Mouse (Mus musculus): ENCODE results near the gene Cldn14. TPM values are rescaled to one million over a fixed set of nuclear protein-coding genes. Genes with fewer than 3 reads are reported as not detected.

Gene Cldn14
- polyA plus RNA-seq, 1 experiment from 2014 or later = not detected

DNA sequence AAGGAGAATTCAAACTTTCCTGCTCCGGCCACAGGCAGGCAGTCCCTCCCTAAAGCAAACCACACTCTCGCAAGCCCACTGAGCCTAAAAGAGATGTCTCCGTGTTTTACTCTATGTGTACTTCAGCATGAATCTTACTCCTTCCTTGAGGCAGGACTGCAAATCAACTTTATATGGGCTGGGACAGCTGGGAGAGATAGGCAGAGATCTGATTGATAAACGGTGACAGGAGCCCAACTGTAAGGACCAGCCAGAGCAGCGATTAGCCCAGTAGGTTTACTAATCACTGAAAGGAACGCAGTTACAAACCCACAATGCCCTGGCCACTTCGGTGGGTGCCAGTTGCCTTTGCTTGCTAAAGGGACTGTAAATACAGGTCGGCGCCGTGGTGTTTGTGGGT, 35.5 kb downstream of the Cldn14 start:
- Histone ChIP-seq H3K36me3 (ENCODE audit: control insufficient read depth, insufficient read depth) (no peaks in the 10 kb centered on the region), H3K4me2 (ENCODE audit: low read length) (peak overlapping the region; percentile 21; the same call in 1 of the 2 replicates), H3K4me3 (replicated peaks; ENCODE audit: low read length) (no peak overlapping the region), H3K9me3 (ENCODE audit: control insufficient read depth, low read length) (no peaks in the 10 kb centered on the region), H3K27me3 (replicated peaks; ENCODE audit: control insufficient read depth, insufficient read depth, low read length) (no peaks in the 10 kb centered on the region), H3K9ac (replicated peaks; ENCODE audit: low read depth, low read length) (no peak overlapping the region), H3K4me1 (replicated peaks; ENCODE audit: control insufficient read depth, insufficient read depth, low read length) (peaks cover 10% of the 10 kb centered on the region), H3K27ac (ENCODE audit: low read length) (no peak overlapping the region)
- ATAC-seq = no peak
- WGBS = 34% methylated on average over 10 of the region's 10 CpGs

- Histone ChIP-seq H3K27ac (ENCODE audit: low read length) (no peak overlapping the region), H3K27me3 (replicated peaks; ENCODE audit: control insufficient read depth, insufficient read depth, low read length) (no peaks in the 10 kb centered on the region), H3K4me3 (replicated peaks; ENCODE audit: low read length) (no peak overlapping the region), H3K9ac (replicated peaks; ENCODE audit: low read depth, low read length) (no peak overlapping the region), H3K4me1 (replicated peaks; ENCODE audit: control insufficient read depth, insufficient read depth, low read length) (peaks cover 10% of the 10 kb centered on the region), H3K9me3 (ENCODE audit: control insufficient read depth, low read length) (no peaks in the 10 kb centered on the region), H3K4me2 (ENCODE audit: low read length) (no peak overlapping the region), H3K36me3 (ENCODE audit: control insufficient read depth, insufficient read depth) (no peaks in the 10 kb centered on the region)
- peak; percentile 85 for ATAC-seq
- WGBS = 45% methylated on average over 11 of the region's 11 CpGs
Observed at GRCm38 (mm10) chr16:93971046-93971445, 37.6 kb downstream of the Cldn14 start.

DNA sequence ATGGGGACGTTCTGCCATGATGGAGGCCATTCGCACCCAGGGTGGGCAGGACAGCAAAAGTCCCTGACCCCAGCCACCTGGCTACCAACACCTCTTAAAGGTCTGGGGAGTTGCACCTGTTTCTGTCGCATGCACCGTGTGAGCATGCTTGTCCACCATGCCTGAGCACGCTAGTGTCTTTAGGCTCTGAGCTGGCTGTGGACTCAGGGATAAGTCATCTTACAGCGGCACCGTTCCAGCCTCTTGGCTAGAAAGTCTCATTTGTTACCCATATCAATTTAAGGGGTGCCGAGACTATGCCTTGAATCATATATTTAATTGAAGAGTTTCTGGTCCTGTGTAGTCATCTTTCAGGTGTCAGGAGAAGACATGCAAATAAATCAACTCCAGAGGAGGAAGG, 40.7 kb downstream of the Cldn14 start:
- no peak overlapping the region for H3K9ac ChIP-seq (replicated peaks; ENCODE audit: low read depth, low read length)
- H3K27ac ChIP-seq (ENCODE audit: low read length) = no peak overlapping the region
- no peaks in the 10 kb centered on the region for H3K27me3 ChIP-seq (replicated peaks; ENCODE audit: control insufficient read depth, insufficient read depth, low read length)
- H3K9me3 ChIP-seq (ENCODE audit: control insufficient read depth, low read length) = no peaks in the 10 kb centered on the region
- H3K4me1 ChIP-seq (replicated peaks; ENCODE audit: control insufficient read depth, insufficient read depth, low read length) = peaks cover 10% of the 10 kb centered on the region
- ATAC-seq = no peak
- H3K4me2 ChIP-seq (ENCODE audit: low read length) = no peak overlapping the region
- no peak overlapping the region for H3K4me3 ChIP-seq (replicated peaks; ENCODE audit: low read length)
- H3K36me3 ChIP-seq (ENCODE audit: control insufficient read depth, insufficient read depth) = no peaks in the 10 kb centered on the region
- 93% methylated on average over 8 of the region's 8 CpGs for WGBS

DNA sequence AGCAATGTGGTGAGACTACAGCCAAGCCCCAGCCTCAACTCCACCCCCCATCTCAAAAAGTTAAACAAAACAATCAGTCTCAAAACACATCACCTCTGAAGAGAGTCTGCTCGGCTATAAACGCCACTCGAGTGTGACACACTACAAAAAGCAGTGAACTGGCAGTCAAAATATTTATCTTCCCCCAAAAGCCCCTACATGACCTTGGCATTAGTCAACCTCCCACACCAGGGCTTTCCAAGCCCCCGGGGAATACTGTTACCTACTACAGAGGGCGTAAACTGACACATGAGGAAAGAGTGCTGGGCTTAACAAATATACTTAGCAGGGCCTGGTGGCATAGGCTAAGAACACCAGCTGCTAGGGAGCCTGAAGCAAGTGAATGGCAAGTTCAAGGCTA, 46.4 kb downstream of the Cldn14 start:
- ATAC-seq = no peak
- H3K36me3 ChIP-seq (ENCODE audit: control insufficient read depth, insufficient read depth) = no peaks in the 10 kb centered on the region

GRCm38 (mm10) chr16:93961099-93961646, 47.5 kb downstream of the Cldn14 start:
- no peaks in the 10 kb centered on the region for H3K4me1 ChIP-seq (replicated peaks; ENCODE audit: control insufficient read depth, insufficient read depth, low read length)
- 86% methylated on average over 11 of the region's 11 CpGs for WGBS
- no peak for ATAC-seq
- H3K27me3 ChIP-seq (replicated peaks; ENCODE audit: control insufficient read depth, insufficient read depth, low read length) = no peaks in the 10 kb centered on the region
- H3K9ac ChIP-seq (replicated peaks; ENCODE audit: low read depth, low read length) = no peak overlapping the region
- H3K27ac ChIP-seq (ENCODE audit: low read length) = no peak overlapping the region
- H3K9me3 ChIP-seq (ENCODE audit: control insufficient read depth, low read length) = no peaks in the 10 kb centered on the region
- no peak overlapping the region for H3K4me3 ChIP-seq (replicated peaks; ENCODE audit: low read length)
- no peak overlapping the region for H3K4me2 ChIP-seq (ENCODE audit: low read length)
- H3K36me3 ChIP-seq (ENCODE audit: control insufficient read depth, insufficient read depth) = no peaks in the 10 kb centered on the region

More for the DNA sequence above, 46.4 kb downstream of the Cldn14 start:
- H3K9me3 ChIP-seq (ENCODE audit: control insufficient read depth, low read length) = no peaks in the 10 kb centered on the region
- H3K27me3 ChIP-seq (replicated peaks; ENCODE audit: control insufficient read depth, insufficient read depth, low read length) = no peaks in the 10 kb centered on the region
- WGBS = 55% methylated on average over 5 of the region's 5 CpGs
- no peak overlapping the region for H3K9ac ChIP-seq (replicated peaks; ENCODE audit: low read depth, low read length)
- H3K27ac ChIP-seq (ENCODE audit: low read length) = no peak overlapping the region
- H3K4me3 ChIP-seq (replicated peaks; ENCODE audit: low read length) = no peak overlapping the region
- H3K4me1 ChIP-seq (replicated peaks; ENCODE audit: control insufficient read depth, insufficient read depth, low read length) = no peaks in the 10 kb centered on the region
- H3K4me2 ChIP-seq (ENCODE audit: low read length) = no peak overlapping the region

- no peak overlapping the region for H3K4me2 ChIP-seq (ENCODE audit: low read length)
- H3K4me1 ChIP-seq (replicated peaks; ENCODE audit: control insufficient read depth, insufficient read depth, low read length) = no peaks in the 10 kb centered on the region
- H3K27ac ChIP-seq (ENCODE audit: low read length) = no peak overlapping the region
- 86% methylated on average over 4 of the region's 4 CpGs for WGBS
- H3K4me3 ChIP-seq (replicated peaks; ENCODE audit: low read length) = no peak overlapping the region
- ATAC-seq = no peak
- no peak overlapping the region for H3K9ac ChIP-seq (replicated peaks; ENCODE audit: low read depth, low read length)
- H3K27me3 ChIP-seq (replicated peaks; ENCODE audit: control insufficient read depth, insufficient read depth, low read length) = no peaks in the 10 kb centered on the region
- H3K9me3 ChIP-seq (ENCODE audit: control insufficient read depth, low read length) = no peaks in the 10 kb centered on the region
- H3K36me3 ChIP-seq (ENCODE audit: control insufficient read depth, insufficient read depth) = no peaks in the 10 kb centered on the region
Observed at GRCm38 (mm10) chr16:93960495-93960894, 48.1 kb downstream of the Cldn14 start.

DNA sequence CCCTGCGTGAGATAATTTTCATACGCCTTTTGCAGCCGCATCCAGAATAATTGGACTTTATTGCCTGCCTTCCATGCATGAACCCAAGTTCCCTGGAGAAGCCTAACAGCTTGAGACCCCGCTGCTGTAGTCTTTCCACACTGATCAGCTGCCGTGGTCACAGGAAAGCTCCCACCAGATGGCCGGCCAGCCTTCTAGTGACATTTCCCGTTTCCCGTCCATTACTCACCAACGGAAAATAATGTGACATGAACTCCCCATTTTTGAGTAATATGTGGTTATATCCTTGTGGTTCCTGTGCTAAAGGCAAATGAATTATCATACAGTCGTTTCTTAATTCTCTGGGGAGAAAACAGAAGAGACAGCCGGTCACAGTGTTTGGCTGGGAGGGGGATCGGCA, 51.2 kb downstream of the Cldn14 start:
- Histone ChIP-seq H3K27ac (ENCODE audit: low read length) (no peak overlapping the region), H3K9me3 (ENCODE audit: control insufficient read depth, low read length) (no peaks in the 10 kb centered on the region)
- 72% methylated on average over 12 of the region's 12 CpGs for WGBS

GRCm38 (mm10) chr16:93956986-93957385, 51.7 kb downstream of the Cldn14 start:
- no peaks in the 10 kb centered on the region for H3K36me3 ChIP-seq (ENCODE audit: control insufficient read depth, insufficient read depth)
- H3K9ac ChIP-seq (replicated peaks; ENCODE audit: low read depth, low read length) = no peak overlapping the region
- H3K4me3 ChIP-seq (replicated peaks; ENCODE audit: low read length) = no peak overlapping the region
- H3K27ac ChIP-seq (ENCODE audit: low read length) = no peak overlapping the region
- ATAC-seq = no peak
- H3K9me3 ChIP-seq (ENCODE audit: control insufficient read depth, low read length) = no peaks in the 10 kb centered on the region
- no peaks in the 10 kb centered on the region for H3K27me3 ChIP-seq (replicated peaks; ENCODE audit: control insufficient read depth, insufficient read depth, low read length)
- WGBS = 63% methylated on average over 7 of the region's 7 CpGs
- H3K4me2 ChIP-seq (ENCODE audit: low read length) = no peak overlapping the region
- no peaks in the 10 kb centered on the region for H3K4me1 ChIP-seq (replicated peaks; ENCODE audit: control insufficient read depth, insufficient read depth, low read length)

More for the DNA sequence above, 51.2 kb downstream of the Cldn14 start:
- no peaks in the 10 kb centered on the region for H3K36me3 ChIP-seq (ENCODE audit: control insufficient read depth, insufficient read depth)
- no peaks in the 10 kb centered on the region for H3K27me3 ChIP-seq (replicated peaks; ENCODE audit: control insufficient read depth, insufficient read depth, low read length)
- no peak overlapping the region for H3K4me3 ChIP-seq (replicated peaks; ENCODE audit: low read length)
- no peaks in the 10 kb centered on the region for H3K4me1 ChIP-seq (replicated peaks; ENCODE audit: control insufficient read depth, insufficient read depth, low read length)
- H3K9ac ChIP-seq (replicated peaks; ENCODE audit: low read depth, low read length) = no peak overlapping the region
- no peak overlapping the region for H3K4me2 ChIP-seq (ENCODE audit: low read length)
- no peak for ATAC-seq

DNA sequence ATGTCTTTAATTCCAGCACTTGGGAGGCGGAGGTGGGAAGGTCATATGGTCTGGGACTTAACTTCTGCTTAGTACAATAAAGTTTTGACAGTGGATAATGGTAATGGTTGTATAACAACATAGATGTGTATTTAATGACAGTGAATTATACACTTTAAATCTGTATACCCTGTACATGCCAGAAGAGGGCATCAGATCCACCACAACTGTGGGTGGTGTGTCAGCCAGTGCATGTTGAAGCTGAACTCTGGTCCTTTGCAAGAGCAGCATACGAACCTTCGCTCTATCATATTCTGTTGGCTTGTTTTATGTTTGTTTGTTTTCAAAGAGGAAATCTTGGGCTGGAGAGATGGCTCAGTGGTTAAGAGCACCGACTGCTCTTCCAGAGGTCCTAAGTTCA, 61.2 kb downstream of the Cldn14 start:
- 90% methylated on average over 4 of the region's 4 CpGs for WGBS
- no peak overlapping the region for H3K4me3 ChIP-seq (replicated peaks; ENCODE audit: low read length)
- H3K9ac ChIP-seq (replicated peaks; ENCODE audit: low read depth, low read length) = no peak overlapping the region
- no peaks in the 10 kb centered on the region for H3K36me3 ChIP-seq (ENCODE audit: control insufficient read depth, insufficient read depth)
- no peak overlapping the region for H3K4me2 ChIP-seq (ENCODE audit: low read length)
- no peaks in the 10 kb centered on the region for H3K27me3 ChIP-seq (replicated peaks; ENCODE audit: control insufficient read depth, insufficient read depth, low read length)
- no peaks in the 10 kb centered on the region for H3K4me1 ChIP-seq (replicated peaks; ENCODE audit: control insufficient read depth, insufficient read depth, low read length)
- H3K9me3 ChIP-seq (ENCODE audit: control insufficient read depth, low read length) = no peaks in the 10 kb centered on the region
- ATAC-seq = no peak
- no peak overlapping the region for H3K27ac ChIP-seq (ENCODE audit: low read length)

DNA sequence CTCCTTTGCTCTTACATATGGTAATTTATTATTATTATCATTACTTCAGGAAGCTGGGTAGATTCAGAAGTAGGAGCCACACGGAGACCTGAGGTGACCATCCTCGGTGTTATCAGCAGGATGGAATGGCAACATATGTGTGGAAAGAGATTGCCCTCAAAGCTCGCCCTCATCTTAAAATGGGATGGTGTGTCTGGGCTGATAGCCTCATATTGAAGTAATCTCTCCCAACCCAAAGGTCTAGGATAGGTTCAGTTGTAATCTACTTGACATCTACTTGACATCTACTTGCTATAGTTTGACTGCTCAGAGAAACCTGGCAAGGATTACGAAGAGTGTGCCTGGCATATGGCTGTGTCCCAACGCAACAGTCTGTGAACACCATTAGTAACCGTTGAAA, 64.3 kb downstream of the Cldn14 start:
- H3K36me3 ChIP-seq (ENCODE audit: control insufficient read depth, insufficient read depth) = no peaks in the 10 kb centered on the region
- no peak for ATAC-seq
- H3K9me3 ChIP-seq (ENCODE audit: control insufficient read depth, low read length) = no peaks in the 10 kb centered on the region
- 76% methylated on average over 6 of the region's 6 CpGs for WGBS
- H3K27ac ChIP-seq (ENCODE audit: low read length) = no peak overlapping the region
- no peaks in the 10 kb centered on the region for H3K4me1 ChIP-seq (replicated peaks; ENCODE audit: control insufficient read depth, insufficient read depth, low read length)
- H3K9ac ChIP-seq (replicated peaks; ENCODE audit: low read depth, low read length) = no peak overlapping the region
- no peak overlapping the region for H3K4me2 ChIP-seq (ENCODE audit: low read length)
- no peaks in the 10 kb centered on the region for H3K27me3 ChIP-seq (replicated peaks; ENCODE audit: control insufficient read depth, insufficient read depth, low read length)
- H3K4me3 ChIP-seq (replicated peaks; ENCODE audit: low read length) = no peak overlapping the region

Data from forebrain, embryonic 16.5 days (tissue).